Mouse (Mus musculus): Measurements from ENCODE around the gene Fbxo34. TPM values are rescaled to one million over a fixed set of nuclear protein-coding genes. Genes with fewer than 3 reads are reported as not detected.

The Fbxo34 gene
- polyA plus RNA-seq, 1 experiment, result 33.1 TPM

GRCm38 (mm10) chr14:47572707-47573106 lies 122.5 kb downstream of the Fbxo34 start:
- no peaks in the 10 kb centered on the region for H3K27me3 ChIP-seq (ENCODE audit: control insufficient read depth, insufficient read depth, low read length)
- no peak overlapping the region for H3K4me3 ChIP-seq (ENCODE audit: low read depth, low read length)
- no peak overlapping the region for H3K27ac ChIP-seq (ENCODE audit: insufficient read depth, low read depth, low read length)
- TF ChIP-seq POLR2A (IDR thresholded peaks at IDR 0.05; ENCODE audit: low read depth, low read length), result no peak
- no peak for TF ChIP-seq CTCF (IDR thresholded peaks at IDR 0.05; ENCODE audit: extremely low read depth, insufficient read length, insufficient replicate concordance, low read depth, low read length)
- WGBS, result 62% methylated on average over 4 of the region's 4 CpGs
- H3K36me3 ChIP-seq (ENCODE audit: control insufficient read depth, insufficient read depth, low read length), result no peaks in the 10 kb centered on the region
- peaks cover 11% of the 10 kb centered on the region; the same call in 1 of the 2 replicates for H3K4me1 ChIP-seq (ENCODE audit: control insufficient read depth, insufficient read depth, insufficient read length, low read length)

GRCm38 (mm10) chr14:47574721-47575120 lies 124.5 kb downstream of the Fbxo34 start:
- Histone ChIP-seq H3K27ac (ENCODE audit: insufficient read depth, low read depth, low read length) (no peak overlapping the region), H3K27me3 (ENCODE audit: control insufficient read depth, insufficient read depth, low read length) (no peaks in the 10 kb centered on the region), H3K4me3 (ENCODE audit: low read depth, low read length) (no peak overlapping the region), H3K36me3 (ENCODE audit: control insufficient read depth, insufficient read depth, low read length) (no peaks in the 10 kb centered on the region), H3K4me1 (ENCODE audit: control insufficient read depth, insufficient read depth, insufficient read length, low read length) (peaks cover 13% of the 10 kb centered on the region; the same call in 1 of the 2 replicates)
- TF ChIP-seq POLR2A (IDR thresholded peaks at IDR 0.05; ENCODE audit: low read depth, low read length) (no peak), CTCF (IDR thresholded peaks at IDR 0.05; ENCODE audit: extremely low read depth, insufficient read length, insufficient replicate concordance, low read depth, low read length) (no peak)
- 73% methylated on average over 11 of the region's 11 CpGs for WGBS

DNA sequence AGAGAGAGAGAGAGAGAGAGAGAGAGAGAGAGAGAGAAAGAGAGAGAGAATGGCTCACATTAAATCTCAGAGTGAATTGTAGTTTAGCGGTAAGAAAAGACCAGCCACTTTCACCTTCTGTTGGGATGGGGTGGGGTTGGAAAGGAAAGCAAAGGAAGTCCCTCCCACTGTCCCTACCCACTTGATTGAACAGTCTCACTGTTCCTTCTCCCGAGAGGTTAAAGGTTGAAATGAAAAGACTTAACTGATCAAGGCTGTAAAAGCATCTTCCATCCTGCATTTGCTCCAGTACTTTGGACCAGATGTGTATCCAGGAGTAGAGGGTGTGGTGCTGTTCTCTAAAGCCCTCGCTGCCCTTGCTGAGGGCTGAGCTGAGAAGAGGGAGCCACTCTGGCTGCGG lies 126.5 kb downstream of the Fbxo34 start:
- Histone ChIP-seq H3K4me3 (ENCODE audit: low read depth, low read length) (no peak overlapping the region), H3K27ac (ENCODE audit: insufficient read depth, low read depth, low read length) (peak overlapping the region; percentile 90), H3K4me1 (ENCODE audit: control insufficient read depth, insufficient read depth, insufficient read length, low read length) (peaks cover 13% of the 10 kb centered on the region; the same call in 1 of the 2 replicates), H3K36me3 (ENCODE audit: control insufficient read depth, insufficient read depth, low read length) (no peaks in the 10 kb centered on the region), H3K27me3 (ENCODE audit: control insufficient read depth, insufficient read depth, low read length) (no peaks in the 10 kb centered on the region)
- no peak for TF ChIP-seq CTCF (IDR thresholded peaks at IDR 0.05; ENCODE audit: extremely low read depth, insufficient read length, insufficient replicate concordance, low read depth, low read length)
- no peak for TF ChIP-seq POLR2A (IDR thresholded peaks at IDR 0.05; ENCODE audit: low read depth, low read length)
- WGBS, result 20% methylated on average over 4 of the region's 4 CpGs

DNA sequence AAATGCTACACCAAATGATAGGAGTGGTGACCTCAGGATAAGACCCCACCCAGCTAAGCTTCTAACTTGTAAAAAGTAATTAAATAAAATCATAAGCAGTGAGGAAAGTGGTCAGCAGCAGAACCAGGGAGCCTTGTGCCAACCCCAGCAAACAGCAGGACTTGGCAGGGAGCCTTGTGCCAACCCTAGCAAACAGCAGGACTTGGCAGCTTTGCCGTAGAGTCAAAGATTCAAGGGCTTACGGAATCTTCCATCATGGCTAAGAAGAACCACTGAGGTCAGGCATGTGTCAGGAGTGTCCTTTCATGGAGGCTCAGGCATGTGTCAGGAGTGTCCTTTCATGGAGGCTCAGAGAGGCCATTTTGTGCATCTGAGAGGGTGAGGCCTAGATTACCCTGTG lies 127.9 kb downstream of the Fbxo34 start:
- H3K36me3 ChIP-seq (ENCODE audit: control insufficient read depth, insufficient read depth, low read length), result no peaks in the 10 kb centered on the region
- H3K27ac ChIP-seq (ENCODE audit: insufficient read depth, low read depth, low read length), result no peak overlapping the region
- no peak overlapping the region for H3K4me3 ChIP-seq (ENCODE audit: low read depth, low read length)
- peaks cover 11% of the 10 kb centered on the region; the same call in 1 of the 2 replicates for H3K4me1 ChIP-seq (ENCODE audit: control insufficient read depth, insufficient read depth, insufficient read length, low read length)
- TF ChIP-seq POLR2A (IDR thresholded peaks at IDR 0.05; ENCODE audit: low read depth, low read length) (no peak), CTCF (IDR thresholded peaks at IDR 0.05; ENCODE audit: extremely low read depth, insufficient read length, insufficient replicate concordance, low read depth, low read length) (no peak)
- H3K27me3 ChIP-seq (ENCODE audit: control insufficient read depth, insufficient read depth, low read length), result no peaks in the 10 kb centered on the region
- WGBS, result 34% methylated on average over 2 of the region's 2 CpGs

DNA sequence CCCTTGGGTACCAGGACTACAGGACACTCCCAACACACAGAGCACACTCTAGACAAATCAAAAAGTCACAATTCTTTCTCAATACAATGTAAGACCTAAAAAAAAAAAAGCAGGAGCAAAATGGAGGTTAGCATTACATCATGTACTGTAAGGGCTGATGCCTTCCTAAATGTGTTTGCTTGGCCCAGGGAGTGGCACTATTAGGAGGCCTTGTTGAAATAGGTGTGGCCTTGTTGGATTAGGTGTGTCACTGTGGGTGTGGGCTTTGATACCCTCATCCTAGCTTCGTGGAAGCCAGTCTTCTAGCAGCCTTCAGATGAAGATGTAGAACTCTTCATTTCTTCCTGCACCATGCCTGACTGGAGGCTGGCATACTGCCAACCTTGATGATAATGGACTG lies 131.1 kb downstream of the Fbxo34 start:
- TF ChIP-seq CTCF (IDR thresholded peaks at IDR 0.05; ENCODE audit: extremely low read depth, insufficient read length, insufficient replicate concordance, low read depth, low read length), result no peak
- no peak for TF ChIP-seq POLR2A (IDR thresholded peaks at IDR 0.05; ENCODE audit: low read depth, low read length)
- no peaks in the 10 kb centered on the region for H3K36me3 ChIP-seq (ENCODE audit: control insufficient read depth, insufficient read depth, low read length)
- H3K27me3 ChIP-seq (ENCODE audit: control insufficient read depth, insufficient read depth, low read length), result no peaks in the 10 kb centered on the region
- peaks cover 9% of the 10 kb centered on the region; the same call in 1 of the 2 replicates for H3K4me1 ChIP-seq (ENCODE audit: control insufficient read depth, insufficient read depth, insufficient read length, low read length)
- H3K4me3 ChIP-seq (ENCODE audit: low read depth, low read length), result no peak overlapping the region
- 34% methylated on average over 1 of the region's 1 CpGs for WGBS
- no peak overlapping the region for H3K27ac ChIP-seq (ENCODE audit: insufficient read depth, low read depth, low read length)

Other genes starting within 250 kb of the Fbxo34 start
- 0.69 and 1.3 TPM in 2 replicates for gene Wdhd1, start 173.6 kb upstream of the Fbxo34 start, polyA plus RNA-seq (2012; rRNA removed)
- 1.1 and 2.7 TPM in 2 replicates for gene Socs4, start 173.5 kb upstream of the Fbxo34 start, polyA plus RNA-seq (2012; rRNA removed)
- gene Mapk1ip1l, start 152.2 kb upstream of the Fbxo34 start, polyA plus RNA-seq (2012; rRNA removed), result 27.2 and 94.6 TPM in 2 replicates
- 379 and 1,527 TPM in 2 replicates for gene Lgals3, start 82.7 kb upstream of the Fbxo34 start, polyA plus RNA-seq (2012; rRNA removed)
- 0.42 and 2.5 TPM in 2 replicates for gene Dlgap5, start 32.0 kb upstream of the Fbxo34 start, polyA plus RNA-seq (2012; rRNA removed)
- 2.2 and 5.5 TPM in 2 replicates for gene Atg14, start 120.2 kb downstream of the Fbxo34 start, polyA plus RNA-seq (2012; rRNA removed)
- 0.80 and 1.6 TPM in 2 replicates for gene Ktn1, start 198.0 kb downstream of the Fbxo34 start, polyA plus RNA-seq (2012; rRNA removed)

Data from small intestine, adult 2 months (tissue).